Mouse (Mus musculus): ENCODE data around the gene 2810004N23Rik. TPM values are rescaled to one million over a fixed set of nuclear protein-coding genes. Genes with fewer than 3 reads are reported as not detected.
A peak's percentile ranks its signal among the peaks of the same experiment; 100 is the strongest.

2810004N23Rik gene
- polyA plus RNA-seq, 1 experiment from 2014 or later = 25.5 TPM

DNA sequence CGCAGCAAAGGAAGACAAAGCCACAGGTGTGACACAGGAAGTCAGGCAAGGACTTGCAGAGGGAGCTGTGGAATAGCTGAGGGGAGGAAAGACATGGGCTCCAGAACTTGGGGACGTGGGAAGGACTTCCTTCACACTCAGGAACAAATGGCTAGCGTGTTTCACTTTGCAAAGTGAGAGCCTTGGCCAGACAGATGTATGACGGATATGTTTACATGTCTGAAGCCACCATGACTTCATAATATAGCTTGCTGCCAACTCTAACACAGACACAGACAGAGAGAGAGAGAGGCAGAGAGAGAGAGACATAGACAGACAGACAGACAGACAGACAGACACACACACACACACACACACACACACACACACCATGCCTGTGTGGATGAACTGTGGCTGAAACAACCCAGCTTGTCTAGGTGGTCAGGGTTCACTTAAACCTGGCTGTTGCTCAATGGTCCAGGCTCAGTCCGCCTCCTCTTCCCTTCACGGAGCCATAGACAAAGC lies 43.3 kb downstream of the 2810004N23Rik start:
- no peak for ATAC-seq

DNA sequence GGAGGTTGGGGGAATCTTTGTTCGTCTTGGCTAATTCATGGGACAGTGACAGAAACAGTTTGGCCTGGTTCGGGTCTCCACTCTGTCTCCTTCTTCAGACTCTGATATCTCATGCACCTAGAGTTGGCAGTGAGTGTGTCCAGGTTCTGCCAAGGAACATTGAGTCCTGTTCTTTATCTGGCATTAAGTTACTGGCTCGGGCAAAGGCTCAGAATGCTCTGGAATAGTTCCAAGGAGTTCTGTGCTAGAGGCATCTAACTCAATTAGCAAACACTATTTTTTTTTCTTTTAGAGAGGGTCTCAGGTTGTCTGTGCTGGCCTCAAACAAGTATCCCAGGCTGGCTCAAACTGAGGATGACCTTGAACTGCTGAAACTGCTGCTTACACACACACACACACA lies 45.6 kb downstream of the 2810004N23Rik start:
- 94% methylated on average over 3 of the region's 3 CpGs for WGBS
- Histone ChIP-seq H3K9ac (ENCODE audit: low read depth, low read length) (no peak overlapping the region), H3K27ac (ENCODE audit: low read length) (no peak overlapping the region), H3K4me2 (ENCODE audit: low read length) (no peak overlapping the region), H3K4me3 (ENCODE audit: low read depth, low read length) (no peak overlapping the region), H3K9me3 (replicated peaks; ENCODE audit: control insufficient read depth, low read length, poor library complexity, severe bottlenecking) (no peaks in the 10 kb centered on the region), H3K4me1 (ENCODE audit: control insufficient read depth, insufficient read depth, low read length) (no peaks in the 10 kb centered on the region), H3K36me3 (ENCODE audit: control insufficient read depth, insufficient read depth, low read length) (peaks cover 36% of the 10 kb centered on the region), H3K27me3 (ENCODE audit: control insufficient read depth, insufficient read depth, low read depth, low read length) (no peaks in the 10 kb centered on the region)
- no peak for ATAC-seq

More for the DNA sequence above, 43.3 kb downstream of the 2810004N23Rik start:
- Histone ChIP-seq H3K4me2 (ENCODE audit: low read length) (no peak overlapping the region), H3K36me3 (ENCODE audit: control insufficient read depth, insufficient read depth, low read length) (peaks cover 50% of the 10 kb centered on the region), H3K9ac (ENCODE audit: low read depth, low read length) (no peak overlapping the region), H3K27me3 (ENCODE audit: control insufficient read depth, insufficient read depth, low read depth, low read length) (no peaks in the 10 kb centered on the region), H3K9me3 (replicated peaks; ENCODE audit: control insufficient read depth, low read length, poor library complexity, severe bottlenecking) (no peaks in the 10 kb centered on the region), H3K27ac (ENCODE audit: low read length) (no peak overlapping the region), H3K4me1 (ENCODE audit: control insufficient read depth, insufficient read depth, low read length) (no peaks in the 10 kb centered on the region), H3K4me3 (ENCODE audit: low read depth, low read length) (no peak overlapping the region)
- WGBS = 76% methylated on average over 6 of the region's 6 CpGs

DNA sequence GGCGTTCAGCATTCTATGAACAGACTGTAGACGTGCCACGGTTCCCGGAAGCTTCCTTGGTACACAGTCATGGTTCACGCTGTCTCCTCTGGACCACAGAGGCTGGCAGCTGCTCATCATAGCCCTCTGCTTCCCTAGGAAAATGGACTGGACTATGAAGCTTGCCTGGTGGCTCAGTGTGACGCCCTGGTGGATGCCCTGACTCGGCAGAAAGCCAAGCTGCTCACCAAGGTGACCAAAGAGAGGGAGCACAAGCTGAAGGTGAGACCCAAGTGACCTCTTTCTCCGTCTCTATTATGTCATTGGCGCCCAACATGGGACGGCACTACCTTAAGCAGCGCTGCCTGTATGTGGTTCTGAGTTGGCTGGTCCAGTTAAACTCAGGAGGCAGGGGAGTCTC lies 46.1 kb downstream of the 2810004N23Rik start:
- Histone ChIP-seq H3K4me3 (ENCODE audit: low read depth, low read length) (no peak overlapping the region), H3K9ac (ENCODE audit: low read depth, low read length) (no peak overlapping the region), H3K9me3 (replicated peaks; ENCODE audit: control insufficient read depth, low read length, poor library complexity, severe bottlenecking) (no peaks in the 10 kb centered on the region), H3K27me3 (ENCODE audit: control insufficient read depth, insufficient read depth, low read depth, low read length) (no peaks in the 10 kb centered on the region), H3K4me2 (ENCODE audit: low read length) (no peak overlapping the region), H3K27ac (ENCODE audit: low read length) (no peak overlapping the region), H3K4me1 (ENCODE audit: control insufficient read depth, insufficient read depth, low read length) (no peaks in the 10 kb centered on the region), H3K36me3 (ENCODE audit: control insufficient read depth, insufficient read depth, low read length) (peaks cover 36% of the 10 kb centered on the region)
- no peak for ATAC-seq
- 92% methylated on average over 11 of the region's 11 CpGs for WGBS

DNA sequence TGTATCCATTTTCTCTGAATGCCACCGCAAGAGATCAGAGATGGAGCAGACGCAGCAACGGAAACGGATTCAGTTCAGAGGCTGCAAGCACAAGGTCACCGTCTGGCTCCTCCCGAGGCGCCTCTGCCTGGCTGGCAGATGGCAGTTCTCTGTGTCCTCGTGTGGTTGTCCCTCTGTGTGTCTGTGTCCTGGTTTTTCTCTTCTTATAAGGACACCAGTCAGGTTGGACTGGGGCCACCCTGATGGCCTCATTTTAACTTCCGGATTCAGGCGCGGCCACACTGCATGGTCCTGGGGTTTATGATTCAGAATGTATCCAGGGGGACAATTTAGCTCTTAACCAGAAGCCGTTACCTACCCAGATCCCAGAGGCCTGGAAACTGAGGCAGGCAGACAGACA lies 47.0 kb downstream of the 2810004N23Rik start:
- H3K4me3 ChIP-seq (ENCODE audit: low read depth, low read length) = no peak overlapping the region
- H3K4me2 ChIP-seq (ENCODE audit: low read length) = no peak overlapping the region
- ATAC-seq = no peak
- no peaks in the 10 kb centered on the region for H3K9me3 ChIP-seq (replicated peaks; ENCODE audit: control insufficient read depth, low read length, poor library complexity, severe bottlenecking)
- peaks cover 6% of the 10 kb centered on the region for H3K4me1 ChIP-seq (ENCODE audit: control insufficient read depth, insufficient read depth, low read length)
- 87% methylated on average over 12 of the region's 12 CpGs for WGBS
- H3K27ac ChIP-seq (ENCODE audit: low read length) = no peak overlapping the region
- no peaks in the 10 kb centered on the region for H3K27me3 ChIP-seq (ENCODE audit: control insufficient read depth, insufficient read depth, low read depth, low read length)
- no peak overlapping the region for H3K9ac ChIP-seq (ENCODE audit: low read depth, low read length)
- peaks cover 36% of the 10 kb centered on the region for H3K36me3 ChIP-seq (ENCODE audit: control insufficient read depth, insufficient read depth, low read length)

DNA sequence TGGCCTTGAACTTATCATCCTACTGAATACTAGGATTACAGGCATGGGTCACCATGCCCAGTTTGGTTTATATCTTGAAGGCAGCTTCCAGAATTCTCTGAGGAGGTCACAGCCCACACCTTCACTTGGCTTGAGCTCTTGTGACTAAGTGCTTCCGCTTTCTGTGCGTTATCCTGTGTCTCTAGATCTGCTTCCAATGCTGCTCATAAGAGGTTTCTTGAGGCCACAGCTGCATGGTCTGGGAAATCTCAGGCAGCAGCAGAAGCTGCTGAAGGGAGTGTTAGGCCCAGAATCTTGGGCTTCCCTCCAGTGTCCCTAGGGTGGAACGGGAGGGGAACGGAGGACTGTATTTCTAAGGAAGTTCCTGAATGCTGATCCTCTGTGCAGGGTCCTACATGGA lies 49.6 kb downstream of the 2810004N23Rik start:
- H3K4me3 ChIP-seq (ENCODE audit: low read depth, low read length) = no peak overlapping the region
- ATAC-seq = no peak
- peaks cover 12% of the 10 kb centered on the region for H3K4me1 ChIP-seq (ENCODE audit: control insufficient read depth, insufficient read depth, low read length)
- no peak overlapping the region for H3K4me2 ChIP-seq (ENCODE audit: low read length)
- peaks cover 18% of the 10 kb centered on the region for H3K36me3 ChIP-seq (ENCODE audit: control insufficient read depth, insufficient read depth, low read length)
- no peak overlapping the region for H3K27ac ChIP-seq (ENCODE audit: low read length)
- H3K27me3 ChIP-seq (ENCODE audit: control insufficient read depth, insufficient read depth, low read depth, low read length) = no peaks in the 10 kb centered on the region
- H3K9me3 ChIP-seq (replicated peaks; ENCODE audit: control insufficient read depth, low read length, poor library complexity, severe bottlenecking) = no peaks in the 10 kb centered on the region
- no peak overlapping the region for H3K9ac ChIP-seq (ENCODE audit: low read depth, low read length)
- 95% methylated on average over 4 of the region's 4 CpGs for WGBS

DNA sequence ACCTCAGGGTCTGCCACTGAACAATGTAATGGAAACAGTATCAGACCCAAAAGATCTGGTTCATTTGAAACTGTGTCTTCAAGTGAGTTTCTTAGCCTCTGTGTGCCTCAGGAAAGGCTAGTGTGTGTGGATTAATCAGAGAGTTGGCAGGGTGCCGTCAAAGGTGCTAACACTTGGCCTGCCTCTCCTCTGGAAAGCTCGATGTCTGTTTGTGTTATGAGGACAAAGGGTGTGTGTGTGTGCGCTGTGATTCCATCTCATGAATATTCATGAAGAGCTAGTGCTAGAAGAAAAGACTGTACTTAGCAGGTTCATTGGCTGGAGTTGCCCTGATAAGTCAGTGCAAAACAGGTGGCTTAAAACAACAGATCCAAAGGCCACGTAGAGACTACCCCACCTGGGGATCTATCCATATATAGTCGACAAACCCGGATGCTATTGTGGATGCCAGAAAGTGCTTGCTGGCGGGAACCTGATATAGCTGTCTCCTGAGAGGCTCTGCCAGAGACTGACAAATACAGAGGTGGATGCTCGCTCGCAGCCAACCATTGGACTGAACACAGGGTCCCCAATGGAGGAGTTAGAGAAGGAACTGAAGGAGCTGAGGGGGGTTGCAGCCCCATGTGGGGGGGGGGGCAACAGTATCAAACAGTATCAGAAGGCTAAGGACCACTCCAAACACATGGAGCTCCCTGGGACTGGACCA lies 52.1 kb downstream of the 2810004N23Rik start:
- Histone ChIP-seq H3K27me3 (ENCODE audit: control insufficient read depth, insufficient read depth, low read depth, low read length) (no peaks in the 10 kb centered on the region), H3K4me2 (ENCODE audit: low read length) (peak overlapping the region; percentile 11; the same call in 1 of the 2 replicates), H3K9me3 (replicated peaks; ENCODE audit: control insufficient read depth, low read length, poor library complexity, severe bottlenecking) (no peaks in the 10 kb centered on the region), H3K4me1 (ENCODE audit: control insufficient read depth, insufficient read depth, low read length) (peaks cover 12% of the 10 kb centered on the region), H3K9ac (ENCODE audit: low read depth, low read length) (no peak overlapping the region), H3K27ac (ENCODE audit: low read length) (peak overlapping the region; percentile 20; the same call in 1 of the 2 replicates), H3K36me3 (ENCODE audit: control insufficient read depth, insufficient read depth, low read length) (peaks cover 3% of the 10 kb centered on the region), H3K4me3 (ENCODE audit: low read depth, low read length) (no peak overlapping the region)
- ATAC-seq = no peak; the same call in 1 of the 2 replicates
- 21% methylated on average over 9 of the region's 9 CpGs for WGBS

DNA sequence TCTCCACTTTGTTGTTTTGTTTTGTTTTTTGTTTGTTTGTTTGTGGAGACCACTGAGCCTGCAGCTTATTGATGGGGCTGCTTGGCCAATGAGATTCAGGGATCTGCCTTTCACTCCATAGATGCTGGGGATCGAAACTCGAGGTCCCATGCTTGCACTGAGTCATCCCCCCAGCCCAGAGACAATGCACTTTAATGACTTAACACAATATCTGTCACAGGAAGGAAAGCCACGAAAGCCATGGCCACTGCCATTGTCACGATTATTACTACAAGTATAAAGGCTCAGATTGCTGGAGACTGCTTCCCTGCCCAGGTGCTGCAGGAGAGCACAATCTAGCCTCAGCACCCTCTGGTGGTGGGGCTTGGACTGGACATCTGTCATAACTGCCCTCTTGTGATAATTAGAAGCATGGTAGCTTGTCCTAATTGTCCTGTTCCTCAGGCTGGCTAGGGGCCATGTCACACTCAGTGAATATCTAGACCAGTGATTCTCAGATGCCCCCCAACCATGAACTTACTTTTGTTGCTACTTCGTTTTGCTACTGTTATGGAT lies 52.8 kb downstream of the 2810004N23Rik start:
- H3K27me3 ChIP-seq (ENCODE audit: control insufficient read depth, insufficient read depth, low read depth, low read length) = no peaks in the 10 kb centered on the region
- peaks cover 12% of the 10 kb centered on the region for H3K4me1 ChIP-seq (ENCODE audit: control insufficient read depth, insufficient read depth, low read length)
- 59% methylated on average over 5 of the region's 5 CpGs for WGBS
- ATAC-seq = no peak
- no peak overlapping the region for H3K27ac ChIP-seq (ENCODE audit: low read length)
- H3K4me3 ChIP-seq (ENCODE audit: low read depth, low read length) = no peak overlapping the region
- H3K4me2 ChIP-seq (ENCODE audit: low read length) = no peak overlapping the region
- H3K36me3 ChIP-seq (ENCODE audit: control insufficient read depth, insufficient read depth, low read length) = peaks cover 4% of the 10 kb centered on the region; the same call in 1 of the 2 replicates
- H3K9me3 ChIP-seq (replicated peaks; ENCODE audit: control insufficient read depth, low read length, poor library complexity, severe bottlenecking) = no peaks in the 10 kb centered on the region
- H3K9ac ChIP-seq (ENCODE audit: low read depth, low read length) = no peak overlapping the region

DNA sequence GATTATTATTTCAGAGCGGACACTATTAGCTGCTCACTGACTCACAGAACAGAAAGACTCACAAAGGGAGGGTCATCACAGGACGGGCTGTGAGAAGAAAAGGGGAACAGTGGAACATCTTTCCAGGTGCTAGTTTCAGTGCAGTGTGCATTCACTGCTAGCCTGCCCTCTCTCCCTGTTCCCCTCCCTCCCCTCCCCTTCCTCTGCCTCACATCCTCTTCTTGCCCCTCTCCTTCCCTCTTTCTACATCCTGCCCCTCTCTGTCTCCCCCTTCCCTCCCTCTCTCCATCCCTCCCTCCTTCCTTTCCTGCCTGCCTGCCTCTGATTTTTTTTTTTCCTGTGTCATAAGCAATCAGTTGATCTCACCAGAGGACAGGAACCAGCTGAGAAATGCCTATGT lies 53.5 kb downstream of the 2810004N23Rik start:
- Histone ChIP-seq H3K9ac (ENCODE audit: low read depth, low read length) (no peak overlapping the region), H3K4me1 (ENCODE audit: control insufficient read depth, insufficient read depth, low read length) (peaks cover 12% of the 10 kb centered on the region), H3K36me3 (ENCODE audit: control insufficient read depth, insufficient read depth, low read length) (peaks cover 5% of the 10 kb centered on the region; the same call in 1 of the 2 replicates), H3K27me3 (ENCODE audit: control insufficient read depth, insufficient read depth, low read depth, low read length) (no peaks in the 10 kb centered on the region), H3K4me3 (ENCODE audit: low read depth, low read length) (no peak overlapping the region), H3K27ac (ENCODE audit: low read length) (no peak overlapping the region), H3K4me2 (ENCODE audit: low read length) (no peak overlapping the region), H3K9me3 (replicated peaks; ENCODE audit: control insufficient read depth, low read length, poor library complexity, severe bottlenecking) (no peaks in the 10 kb centered on the region)
- no peak for ATAC-seq
- 48% methylated on average over 2 of the region's 2 CpGs for WGBS

DNA sequence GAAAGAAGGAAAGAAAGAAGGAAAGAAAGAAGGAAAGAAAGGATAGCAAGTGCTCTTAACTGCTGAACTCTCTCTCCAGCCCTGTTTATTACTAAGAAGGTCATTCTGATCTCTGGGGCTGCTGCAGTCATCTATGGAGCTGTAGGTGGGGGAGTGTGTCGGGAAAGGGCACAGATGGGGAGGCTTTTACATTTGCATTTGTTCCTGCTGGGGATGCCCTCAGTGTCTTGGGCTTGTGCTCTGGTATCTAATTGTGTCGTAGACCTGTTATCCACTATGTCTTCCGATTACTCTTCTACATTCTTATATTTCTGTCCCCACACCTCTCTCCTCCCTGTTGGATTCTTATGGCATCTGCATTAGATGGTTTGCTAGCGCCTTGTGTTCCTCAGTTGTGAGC lies 56.9 kb downstream of the 2810004N23Rik start:
- peaks cover 5% of the 10 kb centered on the region; the same call in 1 of the 2 replicates for H3K36me3 ChIP-seq (ENCODE audit: control insufficient read depth, insufficient read depth, low read length)
- no peak for ATAC-seq
- H3K4me2 ChIP-seq (ENCODE audit: low read length) = no peak overlapping the region
- no peaks in the 10 kb centered on the region for H3K9me3 ChIP-seq (replicated peaks; ENCODE audit: control insufficient read depth, low read length, poor library complexity, severe bottlenecking)
- no peak overlapping the region for H3K4me3 ChIP-seq (ENCODE audit: low read depth, low read length)
- H3K4me1 ChIP-seq (ENCODE audit: control insufficient read depth, insufficient read depth, low read length) = peaks cover 7% of the 10 kb centered on the region
- H3K9ac ChIP-seq (ENCODE audit: low read depth, low read length) = no peak overlapping the region
- 82% methylated on average over 4 of the region's 4 CpGs for WGBS
- H3K27me3 ChIP-seq (ENCODE audit: control insufficient read depth, insufficient read depth, low read depth, low read length) = no peaks in the 10 kb centered on the region
- H3K27ac ChIP-seq (ENCODE audit: low read length) = no peak overlapping the region

Measured in midbrain, embryonic 16.5 days (tissue).